Comparison of ENCODE assay signal across 10 mouse cellular contexts in the genomic region with DNA sequence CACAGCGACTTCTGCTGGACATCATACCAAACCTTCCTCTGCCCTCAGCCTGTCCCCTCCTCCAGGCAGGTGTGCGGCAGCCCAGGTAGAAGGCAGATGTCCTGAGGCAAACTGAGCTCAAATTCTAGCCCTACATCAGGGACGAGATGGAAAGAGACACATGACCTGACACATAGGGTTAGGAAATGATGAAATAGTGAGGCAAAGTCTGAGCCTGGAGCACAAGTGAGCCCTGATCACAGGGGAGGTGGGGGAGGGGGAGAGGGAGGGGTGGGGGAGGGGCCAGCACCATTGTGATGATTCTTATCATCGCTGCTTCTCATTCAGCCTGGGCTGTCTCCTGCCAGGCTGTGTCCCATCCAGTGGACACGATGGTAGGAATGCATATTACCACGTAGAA. TPM values are rescaled to one million over a fixed set of nuclear protein-coding genes. Genes with fewer than 3 reads are reported as not detected.
A peak's percentile ranks its signal among the peaks of the same experiment; 100 is the strongest.
DNase-seq lines count a peak whose midpoint lies in the region; ATAC-seq and TF ChIP-seq lines count a peak whose summit lies in the region.
"Had no signal": no experiment of that assay in that cellular context is flagged by ENCODE, and none has a peak within 500 bp of the region (broad histone marks: within the 10 kb centered on the region; RNA-seq: fewer than 3 reads in every experiment).

No protein-coding gene starts in this region.

- 57% methylated on average over 6 of the region's 6 CpGs for WGBS in hindbrain, embryonic 10.5 days
- WGBS in hindbrain, embryonic 11.5 days, result 63% methylated on average over 6 of the region's 6 CpGs
- WGBS in embryonic facial prominence, embryonic 14.5 days, result 54% methylated on average over 6 of the region's 6 CpGs
- WGBS in liver, embryonic 16.5 days (ENCODE audit: insufficient replicate concordance), result 58% methylated on average over 6 of the region's 6 CpGs

- H3K36me3 ChIP-seq in hindbrain, embryonic 10.5 days, result peaks cover 22% of the 10 kb centered on the region
- no peaks in the 10 kb centered on the region for H3K36me3 ChIP-seq in hindbrain, embryonic 11.5 days (ENCODE audit: control insufficient read depth, insufficient read depth, low read length)
- peaks cover 2 to 86% of the 10 kb centered on the region in 2 experiments for H3K36me3 ChIP-seq in CH12.LX (replicated peaks in 1 of 2; ENCODE audit: control insufficient read depth in 1 of 2, insufficient read depth in 1 of 2, low read length in 1 of 2)
- H3K36me3 ChIP-seq in embryonic facial prominence, embryonic 14.5 days (ENCODE audit: control insufficient read depth, insufficient read depth, low read length), result 0 out of 2 replicates have a peak, but pooled peaks cover 12% of the 10 kb centered on the region
- H3K36me3 ChIP-seq in liver, embryonic 16.5 days (ENCODE audit: control insufficient read depth, insufficient read depth), result no peaks in the 10 kb centered on the region

- peaks cover 30% of the 10 kb centered on the region for H3K4me1 ChIP-seq in hindbrain, embryonic 10.5 days (replicated peaks)
- H3K4me1 ChIP-seq in hindbrain, embryonic 11.5 days (replicated peaks; ENCODE audit: control insufficient read depth, insufficient read depth, low read length), result no peaks in the 10 kb centered on the region; the same call in 1 of the 2 replicates
- H3K4me1 ChIP-seq in CH12.LX (ENCODE audit: control insufficient read depth in 1 of 2, insufficient read depth in 2 of 2), result peaks cover 44 to 80% of the 10 kb centered on the region in 2 experiments
- peaks cover 18% of the 10 kb centered on the region for H3K4me1 ChIP-seq in embryonic facial prominence, embryonic 14.5 days (ENCODE audit: control insufficient read depth, insufficient read depth, low read length)
- peaks cover 19% of the 10 kb centered on the region for H3K4me1 ChIP-seq in liver, embryonic 16.5 days (ENCODE audit: control insufficient read depth, low read depth, low read length)

- DNase-seq in hindbrain, embryonic 10.5 days (ENCODE audit: low spot score), result peak; percentile 20
- DNase-seq in hindbrain, embryonic 11.5 days (ENCODE audit: low spot score), result no peak
- DNase-seq in CH12.LX (ENCODE audit: extremely low read depth), result no peak
- no peak for DNase-seq in embryonic facial prominence, embryonic 14.5 days (ENCODE audit: low spot score)
- no peak for DNase-seq in adrenal gland, postnatal 25 days
- DNase-seq in frontal cortex, postnatal 14 days (ENCODE audit: low spot score in 2 of 2), result no peak
- DNase-seq in gastrocnemius, postnatal 14 days, result no peak
- DNase-seq: forebrain, postnatal 0 days had no signal

- no peak overlapping the region for H3K4me2 ChIP-seq in hindbrain, embryonic 11.5 days (replicated peaks; ENCODE audit: low read depth, low read length)
- H3K4me2 ChIP-seq in CH12.LX (ENCODE audit: insufficient read depth, low read depth, poor library complexity, severe bottlenecking), result no peak overlapping the region
- H3K4me2 ChIP-seq in embryonic facial prominence, embryonic 14.5 days (ENCODE audit: low read depth, low read length), result no peak overlapping the region
- no peak overlapping the region for H3K4me2 ChIP-seq in liver, embryonic 16.5 days (ENCODE audit: low read depth, low read length)

- intact Hi-C loops in gastrocnemius, postnatal 14 days (cut with DNase I; ENCODE audit: low total_unique reads), result no loop called here

- TF ChIP-seq CTCF in CH12.LX (conservative IDR thresholded peaks at IDR 0.05 in 1 of 2, IDR thresholded peaks at IDR 0.05 in 1 of 2; ENCODE audit: low read depth in 2 of 2, low read length in 2 of 2), result no peak

- no peak for ATAC-seq in hindbrain, embryonic 11.5 days (ENCODE audit: low FRiP score)
- ATAC-seq in embryonic facial prominence, embryonic 14.5 days (ENCODE audit: low read depth), result no peak
- peak; percentile 70 for ATAC-seq in liver, embryonic 16.5 days (ENCODE audit: low read depth)
- ATAC-seq: forebrain, postnatal 0 days; Patski had no signal

- H3K27me3 ChIP-seq in hindbrain, embryonic 10.5 days (ENCODE audit: insufficient read depth, poor library complexity, severe bottlenecking), result no peaks in the 10 kb centered on the region
- no peaks in the 10 kb centered on the region for H3K27me3 ChIP-seq in hindbrain, embryonic 11.5 days (ENCODE audit: control insufficient read depth, insufficient read depth, low read length)
- no peaks in the 10 kb centered on the region for H3K27me3 ChIP-seq in CH12.LX (replicated peaks)
- no peaks in the 10 kb centered on the region for H3K27me3 ChIP-seq in embryonic facial prominence, embryonic 14.5 days (replicated peaks; ENCODE audit: control insufficient read depth, insufficient read depth, low read length)
- no peaks in the 10 kb centered on the region for H3K27me3 ChIP-seq in liver, embryonic 16.5 days (ENCODE audit: control insufficient read depth, insufficient read depth, low read depth, low read length)
- H3K27me3 ChIP-seq: Patski had no signal

- H3K9ac ChIP-seq in hindbrain, embryonic 11.5 days (ENCODE audit: low read depth, low read length), result no peak overlapping the region
- no peak overlapping the region for H3K9ac ChIP-seq in CH12.LX (ENCODE audit: insufficient read depth, low read depth)
- no peak overlapping the region for H3K9ac ChIP-seq in embryonic facial prominence, embryonic 14.5 days (ENCODE audit: low read depth, low read length)
- no peak overlapping the region for H3K9ac ChIP-seq in liver, embryonic 16.5 days (ENCODE audit: low read depth, low read length)
- H3K9ac ChIP-seq: forebrain, postnatal 0 days had no signal

- H3K9me3 ChIP-seq in hindbrain, embryonic 10.5 days, result no peaks in the 10 kb centered on the region
- H3K9me3 ChIP-seq in hindbrain, embryonic 11.5 days (ENCODE audit: control insufficient read depth, low read length), result no peaks in the 10 kb centered on the region
- no peaks in the 10 kb centered on the region for H3K9me3 ChIP-seq in CH12.LX (replicated peaks; ENCODE audit: low read length)
- no peaks in the 10 kb centered on the region for H3K9me3 ChIP-seq in embryonic facial prominence, embryonic 14.5 days (ENCODE audit: control insufficient read depth, low read length)
- no peaks in the 10 kb centered on the region for H3K9me3 ChIP-seq in liver, embryonic 16.5 days (replicated peaks; ENCODE audit: control insufficient read depth, low read length)

- TF ChIP-seq EP300 in CH12.LX (IDR thresholded peaks at IDR 0.05; ENCODE audit: low read length), result no peak

- no peak for TF ChIP-seq RAD21 in CH12.LX (IDR thresholded peaks at IDR 0.05; ENCODE audit: low read depth, low read length)

- dilution Hi-C loops in CH12.LX (cut with MboI; ENCODE audit: extremely low pct_ligation_motif_present, extremely low pct_unique_long_range_greater_than_20kb, low sequenced_read_pairs), result no loop called here

- in situ Hi-C loops in CH12.LX (cut with MboI; ENCODE audit: low pct_ligation_motif_present, low pct_unique_long_range_greater_than_20kb, low sequenced_read_pairs), result no loop called here

- TF ChIP-seq POLR2A in CH12.LX (IDR thresholded peaks at IDR 0.05; ENCODE audit: low read depth, low read length), result no peak

- peaks cover 4% of the 10 kb centered on the region for H3K79me2 ChIP-seq in CH12.LX (replicated peaks; ENCODE audit: control insufficient read depth, extremely low read depth, insufficient read depth, poor library complexity, severe bottlenecking)

- H3K27ac ChIP-seq in hindbrain, embryonic 10.5 days, result peak overlapping the region; percentile 67
- H3K27ac ChIP-seq in hindbrain, embryonic 11.5 days (ENCODE audit: low read depth, low read length), result no peak overlapping the region
- peak overlapping the region; percentile 70 for H3K27ac ChIP-seq in CH12.LX (ENCODE audit: insufficient read depth, low read depth)
- H3K27ac ChIP-seq in embryonic facial prominence, embryonic 14.5 days (replicated peaks; ENCODE audit: low read depth, low read length), result 0 out of 2 replicates have a peak overlapping the region, but pooled peaks have one; percentile 21
- peak overlapping the region; percentile 66 for H3K27ac ChIP-seq in liver, embryonic 16.5 days (ENCODE audit: low read length)

- no peak overlapping the region for H3K4me3 ChIP-seq in hindbrain, embryonic 10.5 days
- H3K4me3 ChIP-seq in hindbrain, embryonic 11.5 days (ENCODE audit: low read depth, low read length), result no peak overlapping the region
- peak overlapping the region in 1 of 3 experiments; percentile 28 for H3K4me3 ChIP-seq in CH12.LX (replicated peaks in 1 of 3; ENCODE audit: low read depth in 2 of 3, low read length in 2 of 3, poor library complexity in 1 of 3)
- no peak overlapping the region for H3K4me3 ChIP-seq in embryonic facial prominence, embryonic 14.5 days (ENCODE audit: low read depth, low read length)
- H3K4me3 ChIP-seq in liver, embryonic 16.5 days (ENCODE audit: low read depth, low read length), result no peak overlapping the region

TF ChIP-seq in CH12.LX, 34 proteins besides CTCF, POLR2A, EP300 and RAD21:
- TF ChIP-seq SIN3A (IDR thresholded peaks at IDR 0.05; ENCODE audit: low read length) (no peak), ZC3H11A (IDR thresholded peaks at IDR 0.05; ENCODE audit: low read depth, low read length) (no peak)

RNA-seq across cellular contexts. Expression of a gene that starts 40.0 kb away (rescaled TPM):
- 26.8 and 36.8 TPM in 2 replicates for polyA plus RNA-seq in hindbrain, embryonic 10.5 days (2016; fragmentation: Nextera tagmentation; extraction: Ambion mirVana)
- 34.9 and 39.0 TPM in 2 replicates for polyA plus RNA-seq in hindbrain, embryonic 11.5 days (2014; fragmentation: Nextera tagmentation; extraction: Ambion mirVana)
- total RNA-seq in CH12.LX (2012; rRNA removed) (3.5 and 5.6 TPM in 2 replicates), CH12.LX (2014; rRNA removed) (2.6 and 3.5 TPM in 2 replicates)
- polyA plus RNA-seq in CH12.LX (2012; ENCODE audit: insufficient read length, low read depth), result 8.6 and 9.9 TPM in 2 replicates
- 25.4 and 27.3 TPM in 2 replicates for polyA plus RNA-seq in embryonic facial prominence, embryonic 14.5 days (2014; fragmentation: Nextera tagmentation; extraction: Ambion mirVana)
- 22.7 and 25.9 TPM in 2 replicates for polyA plus RNA-seq in liver, embryonic 16.5 days (2015; fragmentation: Nextera tagmentation; extraction: Ambion mirVana)
- 30.8 and 37.8 TPM in 2 replicates for total RNA-seq in adrenal gland, postnatal 25 days (2021)
- 10 to 100 TPM; 30.8 to 77.9 TPM for total RNA-seq in gastrocnemius, postnatal 14 days (2021)

RNA-seq across cellular contexts. Expression of a gene that starts 40.6 kb away (rescaled TPM):
- polyA plus RNA-seq in hindbrain, embryonic 10.5 days (2016; fragmentation: Nextera tagmentation; extraction: Ambion mirVana), result 97.7 and 103 TPM in 2 replicates
- 112 and 119 TPM in 2 replicates for polyA plus RNA-seq in hindbrain, embryonic 11.5 days (2014; fragmentation: Nextera tagmentation; extraction: Ambion mirVana)
- 129 and 131 TPM in 2 replicates for total RNA-seq in CH12.LX (2012; rRNA removed)
- 89.5 and 93.5 TPM in 2 replicates for total RNA-seq in CH12.LX (2014; rRNA removed)
- polyA plus RNA-seq in CH12.LX (2012; ENCODE audit: insufficient read length, low read depth), result 111 and 142 TPM in 2 replicates
- polyA plus RNA-seq in embryonic facial prominence, embryonic 14.5 days (2014; fragmentation: Nextera tagmentation; extraction: Ambion mirVana), result 149 and 164 TPM in 2 replicates
- 36.0 and 39.0 TPM in 2 replicates for polyA plus RNA-seq in liver, embryonic 16.5 days (2015; fragmentation: Nextera tagmentation; extraction: Ambion mirVana)
- total RNA-seq in adrenal gland, postnatal 25 days (2021), result 138 and 168 TPM in 2 replicates
- total RNA-seq in gastrocnemius, postnatal 14 days (2021), result 10 to 100 TPM; 71.4 to 87.7 TPM
